Mouse (Mus musculus) ES-Bruce4 (cell line): ENCODE data around the gene Scel. TPM values are rescaled to one million over a fixed set of nuclear protein-coding genes. Genes with fewer than 3 reads are reported as not detected.

Source experiments
- H3K27ac ChIP-seq: 2 replicates; pipeline ENCODE4 v1.5.1; 2012; ENCODE audit warnings: low read length, inconsistent platforms; ENCODE audit not compliant: insufficient read depth
- H3K27me3 ChIP-seq: 2 replicates; pipeline ENCODE4 v1.6.1; 2012; ENCODE audit warnings: mild to moderate bottlenecking, low read length, inconsistent platforms; ENCODE audit not compliant: control insufficient read depth, poor library complexity, insufficient read depth, severe bottlenecking
- H3K36me3 ChIP-seq: 2 replicates; pipeline ENCODE4 v1.6.1; 2012; ENCODE audit warnings: inconsistent platforms, mild to moderate bottlenecking, low read length, moderate library complexity; ENCODE audit not compliant: control insufficient read depth, poor library complexity, insufficient read depth, severe bottlenecking
- H3K4me1 ChIP-seq: one replicate; pipeline ENCODE4 v1.8.1; 2011; ENCODE audit warnings: low read length; ENCODE audit not compliant: control insufficient read depth, insufficient read depth
- H3K4me3 ChIP-seq: 2 replicates; pipeline ENCODE4 v1.5.1; 2011; ENCODE audit warnings: low read depth, mild to moderate bottlenecking, low read length
- H3K9ac ChIP-seq: 2 replicates; pipeline ENCODE4 v1.6.1; 2012; ENCODE audit warnings: low read depth, mild to moderate bottlenecking, inconsistent platforms; ENCODE audit not compliant: poor library complexity, severe bottlenecking
- H3K9me3 ChIP-seq: replicated peaks from 2 replicates; pipeline ENCODE4 v1.6.1; 2012; ENCODE audit warnings: mild to moderate bottlenecking, low read length, inconsistent platforms; ENCODE audit not compliant: control insufficient read depth, poor library complexity, insufficient read depth, severe bottlenecking
- CTCF ChIP-seq: IDR thresholded peaks from one replicate; pipeline ENCODE4 v1.8.1; 2011; ENCODE audit warnings: low read depth, low read length
- EP300 ChIP-seq: IDR thresholded peaks from 2 replicates; pipeline ENCODE4 v1.6.1; 2011; ENCODE audit warnings: low read depth, low read length; ENCODE audit not compliant: insufficient read depth
- POLR2A ChIP-seq: IDR thresholded peaks from one replicate; pipeline ENCODE4 v1.8.1; 2011; ENCODE audit warnings: low read length; ENCODE audit not compliant: insufficient read depth
- polyA plus RNA-seq: library from polyadenylated mRNA; stranded (reverse); fragments of >200 nt; gene quantifications from 2 replicates; pipeline ENCODE4 v1.2.4, GENCODE M21; 2011; ENCODE audit warnings: low read depth; ENCODE audit not compliant: missing spikeins, insufficient read depth, insufficient read length

The Scel gene
- polyA plus RNA-seq, 1 experiment, result 10.3 TPM

GRCm38 (mm10) chr14:103526286-103526685 is 13.1 kb downstream of the Scel start:
- Histone ChIP-seq H3K27me3 (no peaks in the 10 kb centered on the region; the same call in 1 of the 2 replicates), H3K36me3 (no peaks in the 10 kb centered on the region), H3K9ac (no peak overlapping the region), H3K4me3 (no peak overlapping the region), H3K27ac (no peak overlapping the region), H3K4me1 (no peaks in the 10 kb centered on the region), H3K9me3 (peaks cover 6% of the 10 kb centered on the region)
- no peak for TF ChIP-seq POLR2A
- no peak for TF ChIP-seq EP300
- no peak for TF ChIP-seq CTCF

- H3K36me3 ChIP-seq, result no peaks in the 10 kb centered on the region
- no peak overlapping the region for H3K27ac ChIP-seq
- H3K4me3 ChIP-seq, result no peak overlapping the region
- TF ChIP-seq POLR2A, result no peak
- no peak for TF ChIP-seq CTCF
- TF ChIP-seq EP300, result no peak
- H3K9ac ChIP-seq, result no peak overlapping the region
- no peaks in the 10 kb centered on the region for H3K27me3 ChIP-seq
- no peaks in the 10 kb centered on the region for H3K4me1 ChIP-seq
- H3K9me3 ChIP-seq, result peaks cover 6% of the 10 kb centered on the region
These were observed 16.7 kb downstream of the Scel start for GRCm38 (mm10) chr14:103529733-103530367.

GRCm38 (mm10) chr14:103531722-103532341 is 18.7 kb downstream of the Scel start:
- no peak for TF ChIP-seq POLR2A
- TF ChIP-seq EP300, result no peak
- no peak for TF ChIP-seq CTCF
- H3K9me3 ChIP-seq, result peaks cover 6% of the 10 kb centered on the region

GRCm38 (mm10) chr14:103535511-103536024 is 22.4 kb downstream of the Scel start:
- H3K27ac ChIP-seq, result no peak overlapping the region
- no peaks in the 10 kb centered on the region for H3K36me3 ChIP-seq
- no peak overlapping the region for H3K4me3 ChIP-seq
- no peaks in the 10 kb centered on the region for H3K9me3 ChIP-seq
- no peak overlapping the region for H3K9ac ChIP-seq
- peaks cover 2% of the 10 kb centered on the region for H3K4me1 ChIP-seq
- no peak for TF ChIP-seq EP300
- no peaks in the 10 kb centered on the region for H3K27me3 ChIP-seq

More at GRCm38 (mm10) chr14:103531722-103532341, 18.7 kb downstream of the Scel start:
- Histone ChIP-seq H3K36me3 (no peaks in the 10 kb centered on the region), H3K4me3 (no peak overlapping the region), H3K4me1 (no peaks in the 10 kb centered on the region), H3K9ac (no peak overlapping the region), H3K27ac (no peak overlapping the region), H3K27me3 (no peaks in the 10 kb centered on the region)

GRCm38 (mm10) chr14:103536334-103536733 is 23.2 kb downstream of the Scel start:
- no peak overlapping the region for H3K9ac ChIP-seq
- peaks cover 2% of the 10 kb centered on the region for H3K4me1 ChIP-seq
- H3K36me3 ChIP-seq, result no peaks in the 10 kb centered on the region
- H3K9me3 ChIP-seq, result no peaks in the 10 kb centered on the region
- TF ChIP-seq EP300 (no peak), POLR2A (no peak), CTCF (no peak)
- H3K27ac ChIP-seq, result no peak overlapping the region
- H3K4me3 ChIP-seq, result no peak overlapping the region
- H3K27me3 ChIP-seq, result no peaks in the 10 kb centered on the region

GRCm38 (mm10) chr14:103537355-103538056 is 24.4 kb downstream of the Scel start:
- Histone ChIP-seq H3K9ac (no peak overlapping the region), H3K4me1 (peaks cover 2% of the 10 kb centered on the region), H3K27ac (no peak overlapping the region), H3K36me3 (no peaks in the 10 kb centered on the region), H3K4me3 (no peak overlapping the region), H3K9me3 (no peaks in the 10 kb centered on the region), H3K27me3 (no peaks in the 10 kb centered on the region)
- TF ChIP-seq EP300, result no peak
- TF ChIP-seq POLR2A, result no peak
- no peak for TF ChIP-seq CTCF
